Mouse (Mus musculus) kidney, embryonic 15.5 days (tissue): ENCODE data around the gene Fbxl20. TPM values are rescaled to one million over a fixed set of nuclear protein-coding genes. Genes with fewer than 3 reads are reported as not detected.
A peak's percentile ranks its signal among the peaks of the same experiment; 100 is the strongest.

Source experiments
- ATAC-seq: fragments of 200-750 bp; cut with Nextera tagmentation; replicated peaks from 2 replicates; pipeline ENCODE4 v1.8.0; 2017; ENCODE audit warnings: moderate TSS enrichment; ENCODE audit not compliant: low FRiP score
- H3K27ac ChIP-seq: fragments of 300-500 bp; sonication (generic); 2 replicates; pipeline ENCODE4 v1.5.1; 2015; ENCODE audit warnings: mild to moderate bottlenecking, inconsistent platforms
- H3K27me3 ChIP-seq: fragments of 300-500 bp; sonication (generic); 2 replicates; pipeline ENCODE4 v1.6.1; 2015; ENCODE audit warnings: inconsistent platforms
- H3K36me3 ChIP-seq: fragments of 300-500 bp; sonication (generic); 2 replicates; pipeline ENCODE4 v1.6.1; 2015; ENCODE audit warnings: inconsistent platforms
- H3K4me1 ChIP-seq: fragments of 300-500 bp; sonication (generic); 2 replicates; pipeline ENCODE4 v1.6.1; 2015; ENCODE audit warnings: inconsistent platforms
- H3K4me2 ChIP-seq: fragments of 300-500 bp; sonication (generic); 2 replicates; pipeline ENCODE4 v1.6.1; 2015; ENCODE audit warnings: moderate library complexity, mild to moderate bottlenecking, inconsistent platforms
- H3K4me3 ChIP-seq: fragments of 300-500 bp; sonication (generic); replicated peaks from 2 replicates; pipeline ENCODE4 v1.5.1; 2015; ENCODE audit warnings: mild to moderate bottlenecking, inconsistent platforms
- H3K9ac ChIP-seq: fragments of 300-500 bp; sonication (generic); 2 replicates; pipeline ENCODE4 v1.6.1; 2015; ENCODE audit warnings: mild to moderate bottlenecking, inconsistent platforms
- H3K9me3 ChIP-seq: fragments of 300-500 bp; sonication (generic); replicated peaks from 2 replicates; pipeline ENCODE4 v1.6.1; 2016; ENCODE audit warnings: inconsistent platforms
- WGBS: fragments of 180-500 bp; shearing (Covaris S2); methylation state at CpG from one replicate; pipeline ENCODE4 v1.1.7; 2015; ENCODE audit warnings: mixed read lengths; 5-methylcytosine and 5-hydroxymethylcytosine counted together
- polyA plus RNA-seq: library from polyadenylated mRNA; unstranded; fragments of >200 nt; fragmentation: Nextera tagmentation; extraction: Ambion mirVana; gene quantifications from 2 replicates; pipeline ENCODE4 v1.2.1, GENCODE M21; 2015

Fbxl20 gene
- polyA plus RNA-seq, 1 experiment from 2014 or later = 20.3 TPM

GRCm38 (mm10) chr11:98057998-98058397 lies 92.2 kb downstream of the Fbxl20 start:
- 79% methylated on average over 5 of the region's 5 CpGs for WGBS
- H3K9ac ChIP-seq = no peak overlapping the region

GRCm38 (mm10) chr11:98057466-98057865 lies 92.7 kb downstream of the Fbxl20 start:
- WGBS = 15% methylated on average over 9 of the region's 9 CpGs
- Histone ChIP-seq H3K4me3 (no peak overlapping the region), H3K36me3 (no peaks in the 10 kb centered on the region), H3K9ac (no peak overlapping the region), H3K9me3 (no peaks in the 10 kb centered on the region), H3K27ac (0 out of 2 replicates have a peak overlapping the region, but pooled peaks have one; percentile 22), H3K27me3 (peaks cover 27% of the 10 kb centered on the region), H3K4me2 (peak overlapping the region; percentile 29), H3K4me1 (peaks cover 27% of the 10 kb centered on the region)
- ATAC-seq = no peak

More at GRCm38 (mm10) chr11:98057998-98058397, 92.2 kb downstream of the Fbxl20 start:
- Histone ChIP-seq H3K4me3 (no peak overlapping the region), H3K27me3 (peaks cover 22% of the 10 kb centered on the region), H3K36me3 (no peaks in the 10 kb centered on the region), H3K9me3 (no peaks in the 10 kb centered on the region), H3K4me2 (no peak overlapping the region), H3K27ac (no peak overlapping the region), H3K4me1 (peaks cover 22% of the 10 kb centered on the region)
- ATAC-seq = no peak

GRCm38 (mm10) chr11:98052989-98053834 lies 97.0 kb downstream of the Fbxl20 start, which contains the start of gene Stac2:
Gene Stac2, minus strand, starts transcription at chr11:98053462.
- peak within 1 kb of the TSS; percentile 29; the same call in 1 of the 2 replicates for H3K27ac ChIP-seq

GRCm38 (mm10) chr11:98052129-98052988 lies 97.8 kb downstream of the Fbxl20 start:
- Histone ChIP-seq H3K27me3 (peaks cover 51% of the 10 kb centered on the region), H3K27ac (0 out of 2 replicates have a peak overlapping the region, but pooled peaks have one; percentile 29), H3K4me3 (peak overlapping the region; percentile 52), H3K4me2 (peak overlapping the region; percentile 82), H3K36me3 (no peaks in the 10 kb centered on the region), H3K4me1 (peaks cover 53% of the 10 kb centered on the region), H3K9ac (peak overlapping the region; percentile 45), H3K9me3 (no peaks in the 10 kb centered on the region)
- ATAC-seq = 0 out of 2 replicates have a peak, but pooled peaks have one; percentile 23
- WGBS = under 1% methylated on average over 81 of the region's 83 CpGs

More at GRCm38 (mm10) chr11:98052989-98053834, 97.0 kb downstream of the Fbxl20 start, which contains the start of gene Stac2:
- under 1% methylated on average over 41 of the region's 48 CpGs for WGBS
- ATAC-seq = peak; percentile 93
- Histone ChIP-seq H3K9ac (peak within 1 kb of the TSS; percentile 45), H3K4me1 (peaks cover 54% of the 10 kb centered on the region), H3K4me2 (peak within 1 kb of the TSS; percentile 82), H3K36me3 (no peaks in the 10 kb centered on the region), H3K9me3 (no peaks in the 10 kb centered on the region), H3K27me3 (peaks cover 51% of the 10 kb centered on the region), H3K4me3 (peak within 1 kb of the TSS; percentile 52)

- Histone ChIP-seq H3K27ac (no peak overlapping the region), H3K9me3 (no peaks in the 10 kb centered on the region), H3K36me3 (no peaks in the 10 kb centered on the region), H3K9ac (no peak overlapping the region), H3K4me3 (peak overlapping the region; percentile 52), H3K4me1 (peaks cover 48% of the 10 kb centered on the region), H3K4me2 (peak overlapping the region; percentile 82), H3K27me3 (peaks cover 46% of the 10 kb centered on the region)
- WGBS = 2% methylated on average over 12 of the region's 12 CpGs
- ATAC-seq = no peak
Measured at GRCm38 (mm10) chr11:98051611-98052128, 98.5 kb downstream of the Fbxl20 start.

- peaks cover 48% of the 10 kb centered on the region for H3K4me1 ChIP-seq
- H3K9ac ChIP-seq = no peak overlapping the region
- H3K36me3 ChIP-seq = no peaks in the 10 kb centered on the region
- peaks cover 46% of the 10 kb centered on the region for H3K27me3 ChIP-seq
- H3K4me2 ChIP-seq = peak overlapping the region; percentile 82; the same call in 1 of the 2 replicates
- no peak overlapping the region for H3K27ac ChIP-seq
- no peak for ATAC-seq
- H3K4me3 ChIP-seq = no peak overlapping the region
- no peaks in the 10 kb centered on the region for H3K9me3 ChIP-seq
- WGBS = 26% methylated on average over 2 of the region's 2 CpGs
Measured at GRCm38 (mm10) chr11:98050940-98051339, 99.3 kb downstream of the Fbxl20 start.

GRCm38 (mm10) chr11:98050520-98050815 lies 99.7 kb downstream of the Fbxl20 start:
- no peak for ATAC-seq
- 16% methylated on average over 2 of the region's 2 CpGs for WGBS
- no peak overlapping the region for H3K4me3 ChIP-seq
- H3K9me3 ChIP-seq = no peaks in the 10 kb centered on the region
- H3K36me3 ChIP-seq = no peaks in the 10 kb centered on the region
- no peak overlapping the region for H3K4me2 ChIP-seq
- peaks cover 48% of the 10 kb centered on the region for H3K4me1 ChIP-seq
- H3K9ac ChIP-seq = no peak overlapping the region
- H3K27me3 ChIP-seq = peaks cover 43% of the 10 kb centered on the region
- no peak overlapping the region for H3K27ac ChIP-seq

GRCm38 (mm10) chr11:98049672-98050519 lies 100.3 kb downstream of the Fbxl20 start:
- H3K4me2 ChIP-seq = no peak overlapping the region
- no peak overlapping the region for H3K9ac ChIP-seq
- peaks cover 38% of the 10 kb centered on the region for H3K27me3 ChIP-seq
- no peak for ATAC-seq
- H3K9me3 ChIP-seq = no peaks in the 10 kb centered on the region
- no peaks in the 10 kb centered on the region for H3K36me3 ChIP-seq
- H3K27ac ChIP-seq = no peak overlapping the region
- WGBS = 57% methylated on average over 14 of the region's 14 CpGs
- H3K4me3 ChIP-seq = no peak overlapping the region
- peaks cover 48% of the 10 kb centered on the region for H3K4me1 ChIP-seq

GRCm38 (mm10) chr11:98047745-98048144 lies 102.5 kb downstream of the Fbxl20 start:
- H3K27me3 ChIP-seq = peaks cover 27% of the 10 kb centered on the region
- peaks cover 42% of the 10 kb centered on the region for H3K4me1 ChIP-seq
- no peak overlapping the region for H3K9ac ChIP-seq
- no peak overlapping the region for H3K27ac ChIP-seq
- H3K4me2 ChIP-seq = no peak overlapping the region
- H3K9me3 ChIP-seq = no peaks in the 10 kb centered on the region
- no peak for ATAC-seq
- no peak overlapping the region for H3K4me3 ChIP-seq
- H3K36me3 ChIP-seq = no peaks in the 10 kb centered on the region
- WGBS = 81% methylated on average over 4 of the region's 4 CpGs

GRCm38 (mm10) chr11:98046466-98046865 lies 103.7 kb downstream of the Fbxl20 start:
- Histone ChIP-seq H3K4me1 (peaks cover 30% of the 10 kb centered on the region), H3K4me2 (no peak overlapping the region), H3K9ac (no peak overlapping the region), H3K27me3 (peaks cover 14% of the 10 kb centered on the region), H3K27ac (no peak overlapping the region), H3K4me3 (no peak overlapping the region), H3K36me3 (no peaks in the 10 kb centered on the region), H3K9me3 (no peaks in the 10 kb centered on the region)
- ATAC-seq = no peak
- 68% methylated on average over 1 of the region's 1 CpGs for WGBS

- no peak for ATAC-seq
- Histone ChIP-seq H3K27me3 (peaks cover 5% of the 10 kb centered on the region), H3K4me2 (no peak overlapping the region), H3K9ac (no peak overlapping the region), H3K27ac (no peak overlapping the region), H3K4me1 (peaks cover 22% of the 10 kb centered on the region), H3K9me3 (no peaks in the 10 kb centered on the region), H3K4me3 (no peak overlapping the region), H3K36me3 (no peaks in the 10 kb centered on the region)
- 65% methylated on average over 4 of the region's 4 CpGs for WGBS
Measured at GRCm38 (mm10) chr11:98045596-98045995, 104.6 kb downstream of the Fbxl20 start.
